Mouse (Mus musculus): ENCODE results near the gene Mrpl45. TPM values are rescaled to one million over a fixed set of nuclear protein-coding genes. Genes with fewer than 3 reads are reported as not detected.

Mrpl45 gene
- polyA plus RNA-seq, 1 experiment from 2014 or later, result 41.6 TPM

GRCm38 (mm10) chr11:97287643-97288042, 27.9 kb upstream of the Mrpl45 start:
- no peaks in the 10 kb centered on the region for H3K27me3 ChIP-seq (ENCODE audit: control insufficient read depth, insufficient read depth, low read depth, low read length)
- no peaks in the 10 kb centered on the region for H3K36me3 ChIP-seq (ENCODE audit: control insufficient read depth, insufficient read depth, low read length)
- H3K4me2 ChIP-seq (ENCODE audit: low read length), result no peak overlapping the region
- no peaks in the 10 kb centered on the region for H3K9me3 ChIP-seq (replicated peaks; ENCODE audit: control insufficient read depth, low read length, poor library complexity, severe bottlenecking)
- H3K4me3 ChIP-seq (ENCODE audit: low read depth, low read length), result no peak overlapping the region
- H3K9ac ChIP-seq (ENCODE audit: low read depth, low read length), result no peak overlapping the region
- H3K27ac ChIP-seq (ENCODE audit: low read length), result no peak overlapping the region
- ATAC-seq, result no peak
- no peaks in the 10 kb centered on the region for H3K4me1 ChIP-seq (ENCODE audit: control insufficient read depth, insufficient read depth, low read length)

DNA sequence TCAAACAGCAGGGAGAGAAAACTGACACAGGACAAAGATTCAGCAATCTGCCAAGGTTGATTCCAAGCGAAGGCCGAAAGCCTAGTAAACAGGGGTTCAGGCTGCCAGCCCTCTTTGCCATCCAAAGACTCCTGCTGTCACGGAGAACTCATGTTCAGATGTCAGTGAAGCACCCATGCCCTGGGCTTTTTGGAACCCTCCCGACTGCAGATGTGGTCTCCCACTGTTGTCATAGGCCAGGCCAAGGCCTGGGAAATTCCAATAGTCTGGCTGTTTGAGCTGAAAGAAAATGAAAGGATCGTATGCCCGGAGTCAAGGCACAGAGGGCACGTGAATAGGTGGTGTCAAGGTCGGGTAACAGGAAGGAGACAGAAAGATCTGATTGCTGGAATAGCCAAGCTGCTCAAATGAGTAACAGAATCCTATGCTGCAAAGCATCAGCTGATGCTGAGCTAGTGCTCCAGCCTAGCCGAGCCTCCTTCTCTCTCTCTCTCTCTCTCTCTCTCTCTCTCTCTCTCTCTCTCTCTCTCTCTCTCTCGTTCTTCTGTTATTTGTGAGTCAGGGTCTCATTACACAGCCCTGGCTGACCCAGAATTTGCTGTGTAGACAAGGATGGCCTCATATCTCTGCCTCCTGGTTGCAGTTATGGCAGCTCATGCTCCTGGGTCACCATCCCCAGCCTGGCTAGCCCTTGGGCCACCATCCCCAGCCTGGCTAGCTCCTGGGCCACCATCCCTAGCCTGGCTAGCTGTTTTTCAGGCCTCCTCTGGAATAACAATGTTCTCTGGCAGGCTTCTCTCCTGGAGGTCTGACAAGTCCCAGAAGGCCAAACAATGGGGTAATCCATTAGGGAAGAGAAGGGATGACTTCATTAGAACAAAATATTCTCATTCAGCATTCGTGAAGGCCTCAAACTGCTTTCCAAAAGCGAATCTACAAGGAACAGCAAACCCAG, 26.0 kb upstream of the Mrpl45 start:
- ATAC-seq, result no peak
- Histone ChIP-seq H3K27ac (ENCODE audit: low read length) (no peak overlapping the region), H3K4me2 (ENCODE audit: low read length) (no peak overlapping the region), H3K9me3 (replicated peaks; ENCODE audit: control insufficient read depth, low read length, poor library complexity, severe bottlenecking) (no peaks in the 10 kb centered on the region), H3K4me1 (ENCODE audit: control insufficient read depth, insufficient read depth, low read length) (no peaks in the 10 kb centered on the region), H3K36me3 (ENCODE audit: control insufficient read depth, insufficient read depth, low read length) (no peaks in the 10 kb centered on the region), H3K9ac (ENCODE audit: low read depth, low read length) (no peak overlapping the region), H3K4me3 (ENCODE audit: low read depth, low read length) (no peak overlapping the region), H3K27me3 (ENCODE audit: control insufficient read depth, insufficient read depth, low read depth, low read length) (no peaks in the 10 kb centered on the region)
- WGBS, result 41% methylated on average over 12 of the region's 12 CpGs

- no peak overlapping the region for H3K9ac ChIP-seq (ENCODE audit: low read depth, low read length)
- no peaks in the 10 kb centered on the region for H3K9me3 ChIP-seq (replicated peaks; ENCODE audit: control insufficient read depth, low read length, poor library complexity, severe bottlenecking)
- 96% methylated on average over 1 of the region's 1 CpGs for WGBS
- no peak overlapping the region for H3K4me2 ChIP-seq (ENCODE audit: low read length)
- no peak overlapping the region for H3K27ac ChIP-seq (ENCODE audit: low read length)
- no peak for ATAC-seq
- H3K4me1 ChIP-seq (ENCODE audit: control insufficient read depth, insufficient read depth, low read length), result no peaks in the 10 kb centered on the region
- no peaks in the 10 kb centered on the region for H3K36me3 ChIP-seq (ENCODE audit: control insufficient read depth, insufficient read depth, low read length)
- no peaks in the 10 kb centered on the region for H3K27me3 ChIP-seq (ENCODE audit: control insufficient read depth, insufficient read depth, low read depth, low read length)
- H3K4me3 ChIP-seq (ENCODE audit: low read depth, low read length), result no peak overlapping the region
These were observed 22.8 kb upstream of the Mrpl45 start for GRCm38 (mm10) chr11:97292731-97293130.

GRCm38 (mm10) chr11:97296542-97296941, 19.0 kb upstream of the Mrpl45 start:
- no peak overlapping the region for H3K4me3 ChIP-seq (ENCODE audit: low read depth, low read length)
- ATAC-seq, result no peak
- H3K27ac ChIP-seq (ENCODE audit: low read length), result no peak overlapping the region
- H3K9ac ChIP-seq (ENCODE audit: low read depth, low read length), result no peak overlapping the region
- no peaks in the 10 kb centered on the region for H3K4me1 ChIP-seq (ENCODE audit: control insufficient read depth, insufficient read depth, low read length)
- no peak overlapping the region for H3K4me2 ChIP-seq (ENCODE audit: low read length)
- no peaks in the 10 kb centered on the region for H3K9me3 ChIP-seq (replicated peaks; ENCODE audit: control insufficient read depth, low read length, poor library complexity, severe bottlenecking)
- no peaks in the 10 kb centered on the region for H3K36me3 ChIP-seq (ENCODE audit: control insufficient read depth, insufficient read depth, low read length)
- WGBS, result 88% methylated on average over 3 of the region's 4 CpGs
- H3K27me3 ChIP-seq (ENCODE audit: control insufficient read depth, insufficient read depth, low read depth, low read length), result no peaks in the 10 kb centered on the region

- WGBS, result 98% methylated on average over 2 of the region's 2 CpGs
- no peak for ATAC-seq
- H3K36me3 ChIP-seq (ENCODE audit: control insufficient read depth, insufficient read depth, low read length), result no peaks in the 10 kb centered on the region
- no peaks in the 10 kb centered on the region for H3K9me3 ChIP-seq (replicated peaks; ENCODE audit: control insufficient read depth, low read length, poor library complexity, severe bottlenecking)
- no peak overlapping the region for H3K4me2 ChIP-seq (ENCODE audit: low read length)
- H3K4me3 ChIP-seq (ENCODE audit: low read depth, low read length), result no peak overlapping the region
- no peak overlapping the region for H3K27ac ChIP-seq (ENCODE audit: low read length)
- H3K27me3 ChIP-seq (ENCODE audit: control insufficient read depth, insufficient read depth, low read depth, low read length), result no peaks in the 10 kb centered on the region
- no peaks in the 10 kb centered on the region for H3K4me1 ChIP-seq (ENCODE audit: control insufficient read depth, insufficient read depth, low read length)
- no peak overlapping the region for H3K9ac ChIP-seq (ENCODE audit: low read depth, low read length)
These were observed 15.6 kb upstream of the Mrpl45 start for GRCm38 (mm10) chr11:97299939-97300338.

- Histone ChIP-seq H3K9me3 (replicated peaks; ENCODE audit: control insufficient read depth, low read length, poor library complexity, severe bottlenecking) (no peaks in the 10 kb centered on the region), H3K4me1 (ENCODE audit: control insufficient read depth, insufficient read depth, low read length) (no peaks in the 10 kb centered on the region), H3K4me2 (ENCODE audit: low read length) (no peak overlapping the region), H3K27me3 (ENCODE audit: control insufficient read depth, insufficient read depth, low read depth, low read length) (no peaks in the 10 kb centered on the region), H3K4me3 (ENCODE audit: low read depth, low read length) (no peak overlapping the region), H3K36me3 (ENCODE audit: control insufficient read depth, insufficient read depth, low read length) (no peaks in the 10 kb centered on the region), H3K27ac (ENCODE audit: low read length) (no peak overlapping the region), H3K9ac (ENCODE audit: low read depth, low read length) (no peak overlapping the region)
- ATAC-seq, result no peak
- 82% methylated on average over 16 of the region's 16 CpGs for WGBS
These were observed 14.1 kb upstream of the Mrpl45 start for GRCm38 (mm10) chr11:97301406-97301805.

DNA sequence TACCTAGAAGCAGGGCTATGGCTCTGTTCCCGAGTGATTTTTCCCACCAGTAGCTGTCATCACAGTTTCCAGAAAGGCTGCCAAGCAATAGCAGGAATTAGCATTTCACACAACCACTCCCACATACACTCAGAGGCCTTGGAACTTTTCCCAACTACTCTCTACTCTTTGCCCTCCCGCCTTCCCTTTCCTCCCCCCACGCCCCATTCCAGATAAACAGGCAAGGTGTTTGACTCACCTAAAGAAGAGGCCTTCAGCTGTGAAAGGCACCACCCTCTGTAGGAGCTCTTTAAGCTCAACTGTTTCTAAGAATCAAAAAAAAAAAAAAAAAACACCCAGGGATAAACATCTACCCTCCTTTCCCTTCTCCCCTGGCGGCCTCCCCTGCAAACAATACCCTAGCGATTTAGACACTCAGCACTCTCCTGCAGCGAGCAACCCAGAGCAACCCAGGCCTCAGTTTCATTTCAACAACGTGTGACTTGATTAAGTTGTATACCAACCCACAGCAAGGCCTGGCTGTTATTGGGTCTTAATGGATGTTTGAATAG, 13.2 kb upstream of the Mrpl45 start:
- H3K4me1 ChIP-seq (ENCODE audit: control insufficient read depth, insufficient read depth, low read length), result no peaks in the 10 kb centered on the region
- no peak overlapping the region for H3K4me2 ChIP-seq (ENCODE audit: low read length)
- no peak overlapping the region for H3K9ac ChIP-seq (ENCODE audit: low read depth, low read length)
- 25% methylated on average over 7 of the region's 7 CpGs for WGBS
- no peak overlapping the region for H3K27ac ChIP-seq (ENCODE audit: low read length)
- H3K36me3 ChIP-seq (ENCODE audit: control insufficient read depth, insufficient read depth, low read length), result no peaks in the 10 kb centered on the region
- H3K9me3 ChIP-seq (replicated peaks; ENCODE audit: control insufficient read depth, low read length, poor library complexity, severe bottlenecking), result no peaks in the 10 kb centered on the region
- ATAC-seq, result no peak
- no peaks in the 10 kb centered on the region for H3K27me3 ChIP-seq (ENCODE audit: control insufficient read depth, insufficient read depth, low read depth, low read length)
- no peak overlapping the region for H3K4me3 ChIP-seq (ENCODE audit: low read depth, low read length)

DNA sequence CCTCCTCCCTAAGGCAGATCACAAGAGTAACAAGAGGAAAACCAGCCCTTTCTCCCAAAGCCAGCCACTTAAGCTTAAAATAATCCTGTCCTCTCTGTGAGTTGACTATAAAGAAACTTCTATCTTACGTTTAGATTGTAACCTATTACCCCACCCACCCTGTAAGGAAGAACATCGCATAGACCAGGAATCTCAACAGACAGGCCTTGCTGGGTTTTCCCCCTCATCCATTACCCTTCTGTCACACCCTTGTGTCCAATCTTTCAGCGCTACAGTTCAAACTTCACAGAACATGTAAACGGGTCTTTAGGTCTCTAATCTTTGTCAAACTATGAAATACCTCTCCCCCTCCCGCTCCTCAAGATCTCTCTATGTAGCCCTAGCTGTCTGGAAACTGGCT, 10.9 kb upstream of the Mrpl45 start:
- Histone ChIP-seq H3K27ac (ENCODE audit: low read length) (no peak overlapping the region), H3K4me1 (ENCODE audit: control insufficient read depth, insufficient read depth, low read length) (peaks cover 5% of the 10 kb centered on the region), H3K4me3 (ENCODE audit: low read depth, low read length) (no peak overlapping the region), H3K9me3 (replicated peaks; ENCODE audit: control insufficient read depth, low read length, poor library complexity, severe bottlenecking) (no peaks in the 10 kb centered on the region), H3K36me3 (ENCODE audit: control insufficient read depth, insufficient read depth, low read length) (no peaks in the 10 kb centered on the region), H3K4me2 (ENCODE audit: low read length) (no peak overlapping the region), H3K9ac (ENCODE audit: low read depth, low read length) (no peak overlapping the region), H3K27me3 (ENCODE audit: control insufficient read depth, insufficient read depth, low read depth, low read length) (no peaks in the 10 kb centered on the region; the same call in 1 of the 2 replicates)
- 88% methylated on average over 5 of the region's 5 CpGs for WGBS
- no peak for ATAC-seq

DNA sequence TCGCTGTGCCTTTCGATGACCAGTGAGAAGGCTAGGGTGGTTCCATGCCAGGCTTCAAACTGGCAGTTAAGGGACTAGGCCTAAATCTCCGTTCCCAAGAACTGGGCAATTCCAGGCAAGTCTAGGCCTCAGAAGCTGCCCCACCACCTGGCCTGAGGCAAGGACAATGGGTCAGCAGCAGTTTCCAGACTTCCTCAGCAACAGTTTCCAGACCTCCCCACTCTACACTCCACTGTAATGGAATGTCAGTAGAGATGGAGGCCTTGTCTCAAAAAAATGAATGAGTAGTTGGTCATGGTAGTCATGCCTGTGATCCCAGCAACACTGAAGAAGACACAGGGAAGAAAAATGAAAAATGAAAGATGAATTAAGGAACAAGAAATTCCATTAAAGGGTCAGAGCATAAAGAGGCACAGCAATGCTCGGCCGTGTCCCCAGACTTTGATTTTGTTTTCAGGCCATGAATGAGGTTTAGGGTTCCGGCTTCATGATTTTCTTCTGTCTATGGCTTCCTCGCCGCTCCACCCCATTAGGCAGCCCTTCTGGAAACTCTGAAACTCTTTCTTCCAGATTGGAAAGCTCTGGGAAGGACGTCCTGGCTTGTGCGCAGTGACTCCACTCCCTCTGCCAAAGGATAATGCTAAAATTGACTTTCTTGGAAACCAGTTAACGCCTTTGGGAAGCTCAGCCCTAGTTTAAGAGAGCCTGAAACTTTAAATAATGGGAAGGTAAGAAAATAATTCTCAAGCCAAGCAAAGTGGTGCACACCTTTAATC, 8.0 kb upstream of the Mrpl45 start:
- H3K9ac ChIP-seq (ENCODE audit: low read depth, low read length), result no peak overlapping the region
- no peaks in the 10 kb centered on the region; the same call in 1 of the 2 replicates for H3K27me3 ChIP-seq (ENCODE audit: control insufficient read depth, insufficient read depth, low read depth, low read length)
- peaks cover 16% of the 10 kb centered on the region for H3K4me1 ChIP-seq (ENCODE audit: control insufficient read depth, insufficient read depth, low read length)
- ATAC-seq, result no peak
- H3K4me3 ChIP-seq (ENCODE audit: low read depth, low read length), result no peak overlapping the region
- no peaks in the 10 kb centered on the region for H3K36me3 ChIP-seq (ENCODE audit: control insufficient read depth, insufficient read depth, low read length)
- H3K9me3 ChIP-seq (replicated peaks; ENCODE audit: control insufficient read depth, low read length, poor library complexity, severe bottlenecking), result no peaks in the 10 kb centered on the region
- no peak overlapping the region for H3K27ac ChIP-seq (ENCODE audit: low read length)
- 92% methylated on average over 11 of the region's 11 CpGs for WGBS
- H3K4me2 ChIP-seq (ENCODE audit: low read length), result no peak overlapping the region

Data from midbrain, embryonic 16.5 days (tissue).